Mouse (Mus musculus) small intestine, adult 2 months (tissue): ENCODE data around the gene Scamp4.

ENCODE experiments used
- CTCF ChIP-seq: fragments of 200-500 bp; IDR thresholded peaks from 2 replicates; pipeline ENCODE4 v1.5.1; 2012; ENCODE audit warnings: low read depth, mild to moderate bottlenecking, control low read depth, inconsistent platforms, low read length, moderate library complexity, mixed read lengths; ENCODE audit not compliant: insufficient replicate concordance, insufficient read length; ENCODE audit errors: extremely low read depth
- POLR2A ChIP-seq: fragments of 200-500 bp; IDR thresholded peaks from 2 replicates; pipeline ENCODE4 v1.6.1; 2012; ENCODE audit warnings: low read depth, mild to moderate bottlenecking, control low read depth, inconsistent platforms, low read length, moderate library complexity

GRCm38 (mm10) chr10:80572477-80572876, 30.2 kb upstream of the Scamp4 start:
- no peak for TF ChIP-seq CTCF
- no peak for TF ChIP-seq POLR2A
